Mouse (Mus musculus) lung, postnatal 0 days (tissue): ENCODE data around the gene Bhlhe41. TPM values are rescaled to one million over a fixed set of nuclear protein-coding genes. Genes with fewer than 3 reads are reported as not detected.

Experiments
- ATAC-seq: fragments of 200-750 bp; cut with Nextera tagmentation; 2 replicates; pipeline ENCODE4 v1.8.0; 2017; ENCODE audit warnings: moderate library complexity
- DNase-seq: peaks from one replicate; pipeline ENCODE4 v3.0.0-alpha.2; 2016; ENCODE audit warnings: low spot score
- H3K27ac ChIP-seq: fragments of 300-500 bp; sonication (generic); 2 replicates; pipeline ENCODE4 v1.5.1; 2014; ENCODE audit warnings: antibody characterized with exemption, mild to moderate bottlenecking, low read length, mixed read lengths
- H3K27me3 ChIP-seq: fragments of 300-500 bp; sonication (generic); replicated peaks from 2 replicates; pipeline ENCODE4 v1.6.1; 2014; ENCODE audit warnings: low read length, mixed read lengths; ENCODE audit not compliant: insufficient read depth
- H3K36me3 ChIP-seq: fragments of 300-500 bp; sonication (generic); 2 replicates; pipeline ENCODE4 v1.6.1; 2014; ENCODE audit warnings: low read length, mixed read lengths; ENCODE audit not compliant: insufficient read depth
- H3K4me1 ChIP-seq: fragments of 300-500 bp; sonication (generic); 2 replicates; pipeline ENCODE4 v1.6.1; 2014; ENCODE audit warnings: antibody characterized with exemption, low read depth, low read length, mixed read lengths; ENCODE audit not compliant: insufficient read depth
- H3K4me2 ChIP-seq: fragments of 300-500 bp; sonication (generic); replicated peaks from 2 replicates; pipeline ENCODE4 v1.6.1; 2014; ENCODE audit warnings: low read depth, mild to moderate bottlenecking, low read length, moderate library complexity, mixed read lengths
- H3K4me3 ChIP-seq: fragments of 300-500 bp; sonication (generic); 2 replicates; pipeline ENCODE4 v1.5.1; 2014; ENCODE audit warnings: low read depth, low read length
- H3K9ac ChIP-seq: fragments of 300-500 bp; sonication (generic); replicated peaks from 2 replicates; pipeline ENCODE4 v1.6.1; 2014; ENCODE audit warnings: low read depth, mild to moderate bottlenecking
- H3K9me3 ChIP-seq: fragments of 300-500 bp; sonication (generic); 2 replicates; pipeline ENCODE4 v1.6.1; 2016; ENCODE audit warnings: low read length, mixed read lengths
- CTCF ChIP-seq: IDR thresholded peaks from 2 replicates; pipeline ENCODE4 v1.5.1; 2016; ENCODE audit warnings: antibody characterized with exemption, mild to moderate bottlenecking
- EP300 ChIP-seq: IDR thresholded peaks from 2 replicates; pipeline ENCODE4 v1.6.1; 2016; ENCODE audit warnings: antibody characterized with exemption, mild to moderate bottlenecking, control low read depth
- WGBS: fragments of 180-500 bp; shearing (Covaris S2); extraction: QIAGEN DNeasy Blood & Tissue Kit; methylation state at CpG from one replicate; pipeline ENCODE4 v1.1.7; 2014; 5-methylcytosine and 5-hydroxymethylcytosine counted together
- polyA plus RNA-seq: library from polyadenylated mRNA; unstranded; fragments of >200 nt; fragmentation: Nextera tagmentation; extraction: Ambion mirVana; gene quantifications from 2 replicates; pipeline ENCODE4 v1.2.1, GENCODE M21; 2015

Gene Bhlhe41
- polyA plus RNA-seq, 1 experiment from 2014 or later: 3.1 TPM

GRCm38 (mm10) chr6:145886277-145886676 lies 20.9 kb upstream of the Bhlhe41 start:
- no peak overlapping the region for H3K27ac ChIP-seq
- no peaks in the 10 kb centered on the region for H3K4me1 ChIP-seq
- no peaks in the 10 kb centered on the region for H3K36me3 ChIP-seq
- DNase-seq (peak; percentile 76), ATAC-seq (peak; percentile 65)
- no peak overlapping the region for H3K9ac ChIP-seq
- 37% methylated on average over 8 of the region's 8 CpGs for WGBS
- no peak for TF ChIP-seq CTCF
- TF ChIP-seq EP300: no peak
- no peak overlapping the region for H3K4me3 ChIP-seq
- H3K27me3 ChIP-seq: no peaks in the 10 kb centered on the region
- H3K4me2 ChIP-seq: no peak overlapping the region
- H3K9me3 ChIP-seq: no peaks in the 10 kb centered on the region

GRCm38 (mm10) chr6:145885069-145885468 lies 19.7 kb upstream of the Bhlhe41 start:
- ATAC-seq: peak; percentile 83
- 67% methylated on average over 4 of the region's 4 CpGs for WGBS
- TF ChIP-seq EP300 (peak; percentile 27; the same call in 1 of the 2 replicates), CTCF (no peak)
- Histone ChIP-seq H3K4me3 (no peak overlapping the region), H3K27me3 (no peaks in the 10 kb centered on the region), H3K4me1 (no peaks in the 10 kb centered on the region), H3K27ac (no peak overlapping the region), H3K9ac (no peak overlapping the region), H3K9me3 (no peaks in the 10 kb centered on the region), H3K36me3 (no peaks in the 10 kb centered on the region), H3K4me2 (no peak overlapping the region)
- DNase-seq: peak; percentile 65

DNA sequence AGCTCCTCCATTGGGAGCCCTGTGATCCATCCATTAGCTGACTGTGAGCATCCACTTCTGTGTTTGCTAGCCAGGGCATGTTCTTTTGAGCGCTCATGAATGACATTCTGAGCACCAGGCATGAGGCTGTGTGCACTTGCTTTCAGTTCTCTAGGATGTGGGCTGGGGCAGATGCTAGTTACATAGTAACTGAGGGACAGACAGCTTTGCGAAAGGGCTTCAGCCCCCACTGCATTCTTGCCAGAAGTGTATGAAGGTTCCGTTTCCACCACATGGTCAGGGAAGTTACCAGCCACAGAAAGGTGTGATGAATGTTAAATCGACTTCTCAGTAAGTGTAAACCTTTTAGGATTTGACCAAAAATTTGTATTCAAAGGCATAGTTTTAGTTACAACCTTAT lies 18.3 kb upstream of the Bhlhe41 start:
- H3K36me3 ChIP-seq: no peaks in the 10 kb centered on the region
- DNase-seq (no peak), ATAC-seq (no peak)
- TF ChIP-seq CTCF (no peak), EP300 (no peak)
- H3K4me2 ChIP-seq: no peak overlapping the region
- 73% methylated on average over 4 of the region's 4 CpGs for WGBS
- no peak overlapping the region for H3K4me3 ChIP-seq
- H3K9me3 ChIP-seq: peaks cover 4% of the 10 kb centered on the region
- H3K27ac ChIP-seq: no peak overlapping the region
- no peaks in the 10 kb centered on the region for H3K27me3 ChIP-seq
- H3K4me1 ChIP-seq: no peaks in the 10 kb centered on the region
- H3K9ac ChIP-seq: no peak overlapping the region

- Histone ChIP-seq H3K36me3 (no peaks in the 10 kb centered on the region), H3K4me3 (no peak overlapping the region), H3K4me2 (no peak overlapping the region), H3K9me3 (peaks cover 4% of the 10 kb centered on the region), H3K27ac (no peak overlapping the region), H3K9ac (no peak overlapping the region), H3K4me1 (no peaks in the 10 kb centered on the region), H3K27me3 (no peaks in the 10 kb centered on the region)
- ATAC-seq (no peak), DNase-seq (no peak)
- 33% methylated on average over 1 of the region's 1 CpGs for WGBS
- TF ChIP-seq EP300 (no peak), CTCF (no peak)
These were observed 17.7 kb upstream of the Bhlhe41 start for GRCm38 (mm10) chr6:145883010-145883409.

DNA sequence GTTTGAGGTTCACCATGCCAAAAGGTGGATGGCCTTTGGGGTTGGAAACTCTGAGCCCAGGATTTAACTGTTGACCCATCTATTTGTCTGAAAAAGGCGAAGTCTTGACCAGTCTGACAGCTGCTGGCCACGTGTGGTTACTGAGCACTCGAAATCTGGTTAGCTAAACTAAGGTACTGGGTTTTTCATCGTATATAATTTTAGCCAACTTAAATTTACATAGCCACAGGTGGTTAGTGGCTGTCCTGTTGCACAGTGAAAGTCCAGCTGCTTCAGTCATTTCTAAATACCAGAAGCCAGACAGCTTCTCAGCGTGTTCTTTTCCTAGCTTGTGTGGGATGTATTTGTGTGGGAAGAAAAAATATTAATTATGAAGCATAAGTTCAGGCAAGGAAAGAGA lies 15.3 kb upstream of the Bhlhe41 start:
- Histone ChIP-seq H3K4me2 (no peak overlapping the region), H3K9ac (no peak overlapping the region), H3K4me3 (no peak overlapping the region), H3K9me3 (peaks cover 4% of the 10 kb centered on the region), H3K27ac (no peak overlapping the region), H3K27me3 (no peaks in the 10 kb centered on the region), H3K4me1 (no peaks in the 10 kb centered on the region), H3K36me3 (no peaks in the 10 kb centered on the region)
- 78% methylated on average over 5 of the region's 5 CpGs for WGBS
- TF ChIP-seq EP300 (no peak), CTCF (no peak)
- ATAC-seq: no peak
- no peak for DNase-seq

DNA sequence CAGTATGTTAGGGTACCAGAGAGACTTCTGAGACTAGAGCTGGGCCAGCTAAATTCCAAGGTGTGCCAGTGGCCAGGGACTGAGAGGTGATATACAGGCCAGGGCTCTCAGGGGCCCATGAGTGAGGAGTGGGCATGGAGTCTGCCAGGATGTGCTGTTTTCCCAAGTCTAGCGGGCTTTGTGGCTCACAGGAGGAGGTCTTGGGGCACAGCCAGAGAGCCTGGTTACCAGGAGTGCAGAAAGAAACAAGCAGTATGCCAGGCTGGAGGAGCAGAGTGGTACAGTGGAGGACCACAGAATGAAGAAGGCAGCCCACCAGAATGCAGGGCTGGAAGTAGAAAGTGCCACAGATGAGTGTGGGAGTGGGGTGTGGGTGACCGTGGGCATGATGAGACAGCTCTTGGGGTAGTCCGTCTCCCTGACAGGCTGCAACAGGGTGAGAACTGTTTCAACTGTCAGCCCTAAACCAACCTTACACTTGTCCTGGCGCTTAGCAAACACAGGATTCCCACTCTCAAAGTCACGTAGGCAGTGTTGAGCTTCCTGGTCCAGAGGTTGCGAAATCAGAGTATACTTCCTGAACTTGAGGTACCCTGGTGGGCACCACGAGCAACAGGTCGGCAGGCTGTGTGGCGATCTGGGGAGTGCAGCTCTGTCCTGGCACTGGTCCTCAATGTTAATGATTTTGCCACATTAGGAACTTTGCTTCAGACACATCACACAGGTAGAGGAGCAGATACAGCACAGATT lies 11.8 kb upstream of the Bhlhe41 start:
- TF ChIP-seq EP300: no peak
- no peaks in the 10 kb centered on the region for H3K36me3 ChIP-seq
- no peak overlapping the region for H3K9ac ChIP-seq
- H3K27me3 ChIP-seq: no peaks in the 10 kb centered on the region
- ATAC-seq (peak; percentile 59; the same call in 1 of the 2 replicates), DNase-seq (peak; percentile 51)
- peaks cover 4% of the 10 kb centered on the region for H3K9me3 ChIP-seq
- WGBS: 40% methylated on average over 9 of the region's 9 CpGs
- no peak overlapping the region for H3K4me2 ChIP-seq
- no peaks in the 10 kb centered on the region for H3K4me1 ChIP-seq
- H3K27ac ChIP-seq: no peak overlapping the region
- no peak overlapping the region for H3K4me3 ChIP-seq
